Mouse (Mus musculus) hematopoietic stem cell, adult 5-6 weeks (primary cell): ENCODE measurements at regions not wholly inside any gene's neighbourhood (a gene's known extent, or its start where the extent isn't known, plus 50 kb on each side); places are given as distances from the start of the nearest gene placed in this dataset.

Experiments
- ATAC-seq, 2 experiments: fragments of 125-278 bp in 1 of 2; replicated peaks in 1 of 2; 2 replicates each; pipeline ENCODE4 v1.8.0; 2016 to 2017; ENCODE audit warnings: inconsistent platforms in 2 of 2, mild to moderate bottlenecking in 2 of 2, moderate number of reproducible peaks in 2 of 2, low read depth in 1 of 2, moderate TSS enrichment in 1 of 2; ENCODE audit not compliant: low FRiP score in 2 of 2, poor library complexity in 2 of 2, severe bottlenecking in 2 of 2, insufficient read depth in 1 of 2, low TSS enrichment in 1 of 2

- ATAC-seq = no peak
Observed at GRCm38 (mm10) chr3:136611682-136612081, 58.2 kb upstream of the Ppp3ca start.

GRCm38 (mm10) chr3:136610556-136610924 lies 59.4 kb upstream of the Ppp3ca start:
- ATAC-seq = no peak

- no peak for ATAC-seq
Observed at GRCm38 (mm10) chr3:136609855-136610555, 59.9 kb upstream of the Ppp3ca start.

GRCm38 (mm10) chr3:136601706-136602105 lies 68.2 kb upstream of the Ppp3ca start:
- no peak for ATAC-seq

- no peak for ATAC-seq
Observed at GRCm38 (mm10) chr3:136583937-136584336, 86.0 kb upstream of the Ppp3ca start.

GRCm38 (mm10) chr3:136578016-136578415 lies 91.9 kb upstream of the Ppp3ca start:
- ATAC-seq = no peak

- ATAC-seq = 0 out of 4 replicates have a peak, but pooled peaks of 1 of the 2 experiments have one; percentile 12
Observed at GRCm38 (mm10) chr3:136570517-136570916, 99.4 kb upstream of the Ppp3ca start.

- ATAC-seq = no peak
Observed at GRCm38 (mm10) chr3:136556488-136556887, 113.4 kb upstream of the Ppp3ca start.

GRCm38 (mm10) chr3:136549471-136549870 lies 120.5 kb upstream of the Ppp3ca start:
- ATAC-seq = no peak

GRCm38 (mm10) chr3:136531604-136532003 lies 138.3 kb upstream of the Ppp3ca start:
- no peak for ATAC-seq

- no peak for ATAC-seq
Observed at GRCm38 (mm10) chr3:136508575-136508974, 161.3 kb upstream of the Ppp3ca start.

GRCm38 (mm10) chr3:136507070-136507469 lies 162.9 kb upstream of the Ppp3ca start:
- no peak for ATAC-seq

- ATAC-seq = no peak
Observed at GRCm38 (mm10) chr3:136494831-136495230, 169.0 kb upstream of the Bank1 start.

GRCm38 (mm10) chr3:136491683-136492082 lies 165.8 kb upstream of the Bank1 start:
- no peak for ATAC-seq

- no peak for ATAC-seq
Observed at GRCm38 (mm10) chr3:136471693-136472092, 145.8 kb upstream of the Bank1 start.

- ATAC-seq = no peak
Observed at GRCm38 (mm10) chr3:136462747-136463146, 136.9 kb upstream of the Bank1 start.

GRCm38 (mm10) chr3:136456471-136457117 lies 130.7 kb upstream of the Bank1 start:
- no peak for ATAC-seq

GRCm38 (mm10) chr3:136455651-136456470 lies 130.0 kb upstream of the Bank1 start:
- ATAC-seq = no peak
